Mouse (Mus musculus) liver, postnatal 0 days (tissue): ENCODE results near the gene Lpcat3.

Experiments used
- CTCF ChIP-seq: sonication (generic); IDR thresholded peaks from 2 replicates; pipeline ENCODE4 v1.5.1; 2016; ENCODE audit warnings: antibody characterized with exemption, low read depth
- EP300 ChIP-seq: IDR thresholded peaks from 2 replicates; pipeline ENCODE4 v1.6.1; 2016; ENCODE audit warnings: antibody characterized with exemption, low read depth, mild to moderate bottlenecking

GRCm38 (mm10) chr6:124739231-124739796, 76.5 kb downstream of the Lpcat3 start:
- TF ChIP-seq CTCF: no peak
- no peak for TF ChIP-seq EP300
